Mouse (Mus musculus) myocyte (in vitro differentiated cells): ENCODE results near the gene Noxa1.

Source experiments
- CEBPB ChIP-seq: IDR thresholded peaks from 2 replicates; pipeline ENCODE4 v1.6.1; 2011; ENCODE audit warnings: mild to moderate bottlenecking, moderate library complexity; ENCODE audit not compliant: poor library complexity, insufficient read depth, severe bottlenecking
- E2F4 ChIP-seq: IDR thresholded peaks from one replicate; pipeline ENCODE4 v1.6.1; 2011; ENCODE audit warnings: mild to moderate bottlenecking, control low read depth, moderate library complexity; ENCODE audit not compliant: insufficient read depth
- MAX ChIP-seq: IDR thresholded peaks from one replicate; pipeline ENCODE4 v1.6.1; 2011; ENCODE audit warnings: low read depth, mild to moderate bottlenecking, control low read depth
- MYOD1 ChIP-seq, 3 experiments: IDR thresholded peaks; one replicate each; pipeline ENCODE4 v1.6.1; 2011; ENCODE audit warnings: control low read depth in 2 of 3, low read depth in 2 of 3, mild to moderate bottlenecking in 2 of 3, moderate library complexity in 1 of 3; ENCODE audit not compliant: insufficient read length in 2 of 3, control insufficient read depth in 1 of 3
- MYOG ChIP-seq, 3 experiments: IDR thresholded peaks; one replicate each; pipeline ENCODE4 v1.6.1; 2011; ENCODE audit warnings: control low read depth in 2 of 3, low read depth in 2 of 3, mild to moderate bottlenecking in 2 of 3; ENCODE audit not compliant: insufficient read length in 2 of 3, control insufficient read depth in 1 of 3, insufficient read depth in 1 of 3
- POLR2A ChIP-seq: IDR thresholded peaks from one replicate; pipeline ENCODE4 v1.6.1; 2011; ENCODE audit warnings: low read depth, mild to moderate bottlenecking, control low read depth, moderate library complexity; ENCODE audit not compliant: insufficient read length
- POLR2AphosphoS2 ChIP-seq: IDR thresholded peaks from one replicate; pipeline ENCODE4 v1.6.1; 2011; ENCODE audit warnings: low read depth, control low read depth; ENCODE audit not compliant: insufficient read length
- REST ChIP-seq: IDR thresholded peaks from one replicate; pipeline ENCODE4 v1.6.1; 2011; ENCODE audit warnings: mild to moderate bottlenecking, control low read depth, moderate library complexity; ENCODE audit not compliant: insufficient read depth, insufficient read length
- SRF ChIP-seq: IDR thresholded peaks from one replicate; pipeline ENCODE4 v1.6.1; 2011; ENCODE audit warnings: low read depth; ENCODE audit not compliant: control insufficient read depth, insufficient read length
- TCF12 ChIP-seq: IDR thresholded peaks from one replicate; pipeline ENCODE4 v1.6.1; 2011; ENCODE audit warnings: mild to moderate bottlenecking, control low read depth; ENCODE audit not compliant: poor library complexity, insufficient read depth, severe bottlenecking
- TCF3 ChIP-seq: IDR thresholded peaks from one replicate; pipeline ENCODE4 v1.6.1; 2011; ENCODE audit warnings: low read depth, control low read depth; ENCODE audit not compliant: insufficient read length
- USF1 ChIP-seq: IDR thresholded peaks from one replicate; pipeline ENCODE4 v1.6.1; 2011; ENCODE audit warnings: low read depth, mild to moderate bottlenecking, control low read depth, moderate library complexity

- no peak for TF ChIP-seq MYOD1 (IDR thresholded peaks at IDR 0.05; ENCODE audit: control insufficient read depth in 1 of 3, insufficient read length in 2 of 3, low read depth in 2 of 3)
- no peak for TF ChIP-seq MAX
- no peak for TF ChIP-seq POLR2A
- TF ChIP-seq USF1: no peak
- TF ChIP-seq POLR2AphosphoS2: no peak
- no peak for TF ChIP-seq MYOG (IDR thresholded peaks at IDR 0.05; ENCODE audit: control insufficient read depth in 1 of 3, insufficient read depth in 1 of 3, insufficient read length in 2 of 3, low read depth in 2 of 3)
- no peak for TF ChIP-seq TCF3
- no peak for TF ChIP-seq TCF12
- no peak for TF ChIP-seq E2F4
- no peak for TF ChIP-seq REST
- TF ChIP-seq SRF: no peak
- no peak for TF ChIP-seq CEBPB
Measured at GRCm38 (mm10) chr2:25141185-25141584, 46.2 kb upstream of the Noxa1 start.
